Mouse (Mus musculus) bone marrow macrophage, adult 2 months (primary cell): ENCODE results near the gene Traf6.

Source experiments
- CTCF ChIP-seq: IDR thresholded peaks from 2 replicates; pipeline ENCODE4 v1.5.1; 2012; ENCODE audit warnings: low read depth, mild to moderate bottlenecking, low read length, moderate library complexity
- POLR2A ChIP-seq: IDR thresholded peaks from 2 replicates; pipeline ENCODE4 v1.6.1; 2012; ENCODE audit warnings: mild to moderate bottlenecking, low read depth, low read length, borderline replicate concordance

GRCm38 (mm10) chr2:101668751-101669150 lies 9.5 kb upstream of the Traf6 start:
- TF ChIP-seq CTCF, result no peak
- TF ChIP-seq POLR2A, result no peak
